Mouse (Mus musculus): ENCODE results near the gene Cep19. TPM values are rescaled to one million over a fixed set of nuclear protein-coding genes. Genes with fewer than 3 reads are reported as not detected.

The Cep19 gene
- polyA plus RNA-seq, 1 experiment from 2014 or later, result 29.3 TPM

DNA sequence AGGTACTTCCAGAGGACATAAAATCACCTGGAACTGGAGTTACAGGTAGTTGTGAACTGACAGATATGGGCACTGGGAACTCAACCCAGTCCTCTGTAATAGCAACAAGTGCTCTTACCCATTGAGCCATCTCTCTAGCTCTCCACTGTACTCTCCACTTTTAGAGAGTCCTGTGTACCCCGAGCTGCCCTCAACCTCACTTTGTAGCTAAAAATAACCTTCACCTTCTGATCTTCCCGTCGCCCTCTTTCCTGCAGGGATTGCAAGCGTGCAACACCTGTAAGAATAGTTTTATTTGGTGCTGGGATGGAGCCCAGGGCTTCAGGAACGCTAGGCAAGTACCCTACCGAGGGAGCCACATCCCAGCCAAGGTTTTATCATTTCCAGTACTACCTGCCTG is 16.2 kb downstream of the Cep19 start:
- ATAC-seq, result no peak
- Histone ChIP-seq H3K36me3 (ENCODE audit: control insufficient read depth, insufficient read depth, low read length) (no peaks in the 10 kb centered on the region), H3K9me3 (ENCODE audit: control insufficient read depth, low read length) (no peaks in the 10 kb centered on the region), H3K27ac (ENCODE audit: low read length) (no peak overlapping the region), H3K4me2 (ENCODE audit: low read depth, low read length) (no peak overlapping the region), H3K4me1 (ENCODE audit: control insufficient read depth, insufficient read depth, low read length) (no peaks in the 10 kb centered on the region), H3K9ac (ENCODE audit: low read depth, low read length) (no peak overlapping the region), H3K4me3 (ENCODE audit: low read length) (no peak overlapping the region), H3K27me3 (replicated peaks; ENCODE audit: control insufficient read depth, insufficient read depth, low read length) (no peaks in the 10 kb centered on the region)
- 53% methylated on average over 6 of the region's 6 CpGs for WGBS

DNA sequence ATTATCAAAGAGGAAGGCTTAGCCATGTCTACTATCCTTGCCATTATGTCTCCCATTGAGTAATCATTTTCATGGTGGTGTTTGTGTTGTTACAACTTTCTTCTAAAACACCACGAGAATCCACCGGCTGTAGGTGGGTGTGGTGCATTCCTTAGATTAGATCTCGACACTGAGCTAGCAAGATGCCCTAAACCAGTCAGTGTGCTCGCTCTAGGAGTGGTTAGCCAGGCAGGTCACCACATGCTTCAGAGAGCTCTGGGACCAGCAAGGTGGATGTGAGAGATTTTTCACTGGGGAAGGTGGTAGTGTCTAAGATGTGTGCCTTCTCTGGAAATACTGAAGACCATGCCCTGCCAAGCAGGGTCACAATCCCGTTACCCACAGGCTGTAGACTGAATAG is 16.6 kb downstream of the Cep19 start:
- no peaks in the 10 kb centered on the region for H3K9me3 ChIP-seq (ENCODE audit: control insufficient read depth, low read length)
- H3K4me3 ChIP-seq (ENCODE audit: low read length), result no peak overlapping the region
- H3K36me3 ChIP-seq (ENCODE audit: control insufficient read depth, insufficient read depth, low read length), result no peaks in the 10 kb centered on the region
- no peak overlapping the region for H3K27ac ChIP-seq (ENCODE audit: low read length)
- ATAC-seq, result no peak
- H3K4me1 ChIP-seq (ENCODE audit: control insufficient read depth, insufficient read depth, low read length), result no peaks in the 10 kb centered on the region
- no peak overlapping the region for H3K4me2 ChIP-seq (ENCODE audit: low read depth, low read length)
- no peaks in the 10 kb centered on the region for H3K27me3 ChIP-seq (replicated peaks; ENCODE audit: control insufficient read depth, insufficient read depth, low read length)
- no peak overlapping the region for H3K9ac ChIP-seq (ENCODE audit: low read depth, low read length)
- 35% methylated on average over 5 of the region's 5 CpGs for WGBS

DNA sequence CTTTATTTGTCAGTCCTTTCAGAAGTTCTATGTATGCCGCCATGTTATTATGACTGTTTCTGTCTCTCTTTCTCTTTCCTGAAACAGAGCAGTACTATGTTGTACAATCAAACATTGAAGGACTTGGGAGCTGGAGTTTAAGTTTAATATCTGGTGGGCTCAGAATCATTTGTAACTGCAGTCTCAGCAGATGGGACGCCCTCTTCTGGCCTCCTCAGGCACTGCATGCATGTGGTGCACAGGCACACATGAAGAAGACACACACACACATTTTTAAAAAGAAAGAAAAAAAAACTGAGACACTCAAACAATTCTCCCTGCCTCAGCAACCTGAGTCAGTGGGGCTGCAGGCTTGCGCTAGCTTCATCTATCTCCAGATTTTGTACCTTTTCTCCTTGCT is 20.9 kb downstream of the Cep19 start:
- H3K9me3 ChIP-seq (ENCODE audit: control insufficient read depth, low read length), result no peaks in the 10 kb centered on the region
- no peak overlapping the region for H3K27ac ChIP-seq (ENCODE audit: low read length)
- no peak overlapping the region for H3K4me3 ChIP-seq (ENCODE audit: low read length)
- ATAC-seq, result no peak
- H3K9ac ChIP-seq (ENCODE audit: low read depth, low read length), result no peak overlapping the region
- no peaks in the 10 kb centered on the region for H3K27me3 ChIP-seq (replicated peaks; ENCODE audit: control insufficient read depth, insufficient read depth, low read length)
- 74% methylated on average over 3 of the region's 3 CpGs for WGBS
- H3K4me2 ChIP-seq (ENCODE audit: low read depth, low read length), result no peak overlapping the region
- H3K36me3 ChIP-seq (ENCODE audit: control insufficient read depth, insufficient read depth, low read length), result no peaks in the 10 kb centered on the region
- no peaks in the 10 kb centered on the region for H3K4me1 ChIP-seq (ENCODE audit: control insufficient read depth, insufficient read depth, low read length)

DNA sequence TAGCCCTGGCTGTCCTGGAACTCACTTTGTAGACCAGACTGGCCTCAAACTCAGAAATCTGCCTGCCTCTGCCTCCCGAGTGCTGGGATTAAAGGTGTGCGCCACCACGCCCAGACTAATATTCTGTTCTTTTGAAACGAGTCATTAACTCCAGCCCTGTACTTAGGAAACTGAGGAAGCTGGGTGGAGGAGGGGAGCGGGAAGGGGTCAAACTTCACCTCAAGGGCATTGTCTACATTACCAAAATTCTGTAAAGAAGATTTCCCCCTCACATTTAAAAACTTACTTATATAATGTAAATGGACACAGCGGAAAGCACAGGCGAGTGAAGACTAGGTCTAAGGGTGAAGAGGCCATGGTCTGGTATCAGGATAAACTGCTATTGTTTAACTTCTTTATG is 24.4 kb downstream of the Cep19 start:
- H3K36me3 ChIP-seq (ENCODE audit: control insufficient read depth, insufficient read depth, low read length), result no peaks in the 10 kb centered on the region
- no peak overlapping the region for H3K9ac ChIP-seq (ENCODE audit: low read depth, low read length)
- no peak for ATAC-seq
- H3K4me2 ChIP-seq (ENCODE audit: low read depth, low read length), result no peak overlapping the region
- H3K27ac ChIP-seq (ENCODE audit: low read length), result no peak overlapping the region
- no peaks in the 10 kb centered on the region for H3K9me3 ChIP-seq (ENCODE audit: control insufficient read depth, low read length)
- no peaks in the 10 kb centered on the region for H3K27me3 ChIP-seq (replicated peaks; ENCODE audit: control insufficient read depth, insufficient read depth, low read length)
- no peak overlapping the region for H3K4me3 ChIP-seq (ENCODE audit: low read length)
- no peaks in the 10 kb centered on the region for H3K4me1 ChIP-seq (ENCODE audit: control insufficient read depth, insufficient read depth, low read length)
- 85% methylated on average over 7 of the region's 7 CpGs for WGBS

DNA sequence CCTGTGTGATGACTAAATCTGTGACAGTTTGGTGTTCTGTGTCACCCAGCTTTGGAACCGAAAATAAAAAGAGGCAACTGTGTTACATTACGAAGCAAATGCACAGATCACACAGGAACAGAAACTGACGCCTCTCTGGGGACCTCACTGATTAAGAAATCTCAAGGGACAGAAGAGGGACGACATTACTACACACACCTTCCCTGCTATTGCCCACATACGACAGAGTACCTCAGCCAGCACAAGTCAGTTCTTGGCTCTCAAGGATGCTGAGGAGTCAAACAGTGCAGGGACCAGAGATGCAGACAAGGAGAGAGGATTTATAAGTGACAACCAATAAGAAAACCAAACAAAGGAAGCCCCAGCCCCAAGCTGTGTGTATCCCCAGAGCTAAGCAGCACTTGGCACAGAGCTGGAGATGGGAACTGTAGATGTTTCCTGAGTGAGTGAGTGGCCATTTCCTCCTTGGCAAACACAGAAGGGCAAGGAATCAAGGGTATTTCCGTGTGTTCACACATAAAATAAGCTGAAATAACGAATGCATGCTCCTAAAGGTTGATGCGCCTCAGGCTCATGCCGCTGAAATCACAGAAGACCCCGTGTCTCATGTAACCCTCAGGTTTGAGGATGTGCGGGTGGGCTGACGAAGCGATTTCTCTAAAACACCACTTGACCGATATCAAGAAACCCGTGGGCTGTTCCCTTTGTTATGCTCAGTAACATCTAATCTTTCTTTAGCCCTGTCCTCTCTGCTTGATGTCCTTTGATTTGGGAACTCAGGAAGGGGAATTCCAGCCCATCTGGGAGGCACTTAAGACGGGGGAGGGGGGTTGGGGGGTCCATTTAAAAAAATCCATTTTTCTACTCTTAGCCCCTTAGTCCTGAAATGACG is 25.1 kb downstream of the Cep19 start:
- 69% methylated on average over 17 of the region's 17 CpGs for WGBS
- H3K27me3 ChIP-seq (replicated peaks; ENCODE audit: control insufficient read depth, insufficient read depth, low read length), result no peaks in the 10 kb centered on the region
- H3K27ac ChIP-seq (ENCODE audit: low read length), result no peak overlapping the region
- no peak overlapping the region for H3K4me3 ChIP-seq (ENCODE audit: low read length)
- H3K4me1 ChIP-seq (ENCODE audit: control insufficient read depth, insufficient read depth, low read length), result no peaks in the 10 kb centered on the region
- ATAC-seq, result no peak
- no peak overlapping the region for H3K4me2 ChIP-seq (ENCODE audit: low read depth, low read length)
- H3K9me3 ChIP-seq (ENCODE audit: control insufficient read depth, low read length), result no peaks in the 10 kb centered on the region
- no peak overlapping the region for H3K9ac ChIP-seq (ENCODE audit: low read depth, low read length)
- no peaks in the 10 kb centered on the region for H3K36me3 ChIP-seq (ENCODE audit: control insufficient read depth, insufficient read depth, low read length)

DNA sequence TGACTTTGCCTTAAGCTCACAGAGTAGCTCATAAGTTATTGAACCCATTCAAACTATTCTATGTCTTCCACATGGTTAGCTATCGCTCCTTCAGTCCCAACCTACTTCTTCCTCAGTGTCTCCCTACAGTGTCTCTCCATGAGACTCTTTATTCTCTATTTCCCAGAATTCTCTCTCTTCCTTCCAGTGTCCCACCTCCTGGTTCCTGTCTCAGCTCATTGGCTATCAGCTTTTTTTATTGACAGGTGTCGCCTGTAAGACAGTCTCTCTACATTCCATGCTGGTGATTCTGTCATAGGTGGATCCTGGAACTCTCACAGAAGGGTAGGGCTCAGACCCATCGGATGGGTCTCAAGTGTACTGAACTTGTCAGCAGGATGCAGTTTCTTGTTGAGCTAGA is 25.8 kb downstream of the Cep19 start:
- Histone ChIP-seq H3K9me3 (ENCODE audit: control insufficient read depth, low read length) (no peaks in the 10 kb centered on the region), H3K9ac (ENCODE audit: low read depth, low read length) (no peak overlapping the region), H3K27ac (ENCODE audit: low read length) (no peak overlapping the region), H3K4me2 (ENCODE audit: low read depth, low read length) (no peak overlapping the region), H3K27me3 (replicated peaks; ENCODE audit: control insufficient read depth, insufficient read depth, low read length) (no peaks in the 10 kb centered on the region), H3K4me3 (ENCODE audit: low read length) (no peak overlapping the region), H3K4me1 (ENCODE audit: control insufficient read depth, insufficient read depth, low read length) (no peaks in the 10 kb centered on the region), H3K36me3 (ENCODE audit: control insufficient read depth, insufficient read depth, low read length) (no peaks in the 10 kb centered on the region)
- 92% methylated on average over 3 of the region's 3 CpGs for WGBS
- ATAC-seq, result no peak

DNA sequence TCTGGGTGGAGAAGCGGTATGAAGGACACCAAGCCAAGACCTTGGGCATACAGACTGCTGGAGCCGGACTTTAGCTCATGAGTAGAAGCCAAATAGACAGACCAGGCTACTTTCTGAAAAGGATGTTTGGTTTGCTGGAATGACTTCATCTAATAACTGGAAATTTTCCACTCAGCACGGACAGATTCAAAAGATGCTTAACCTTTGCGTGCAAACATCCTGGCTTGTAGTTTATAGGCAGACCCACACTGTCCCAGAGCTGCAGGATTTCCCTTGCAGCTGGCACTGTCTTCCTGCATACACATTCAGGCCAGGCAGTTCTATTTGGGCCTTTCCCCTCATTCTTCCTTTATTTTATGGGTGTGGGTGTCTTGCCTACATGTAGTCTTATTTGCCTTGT is 27.4 kb downstream of the Cep19 start:
- ATAC-seq, result no peak
- Histone ChIP-seq H3K4me1 (ENCODE audit: control insufficient read depth, insufficient read depth, low read length) (no peaks in the 10 kb centered on the region), H3K27ac (ENCODE audit: low read length) (no peak overlapping the region), H3K27me3 (replicated peaks; ENCODE audit: control insufficient read depth, insufficient read depth, low read length) (no peaks in the 10 kb centered on the region), H3K4me2 (ENCODE audit: low read depth, low read length) (no peak overlapping the region), H3K9me3 (ENCODE audit: control insufficient read depth, low read length) (no peaks in the 10 kb centered on the region), H3K36me3 (ENCODE audit: control insufficient read depth, insufficient read depth, low read length) (no peaks in the 10 kb centered on the region), H3K9ac (ENCODE audit: low read depth, low read length) (no peak overlapping the region), H3K4me3 (ENCODE audit: low read length) (no peak overlapping the region)
- WGBS, result 73% methylated on average over 4 of the region's 4 CpGs

DNA sequence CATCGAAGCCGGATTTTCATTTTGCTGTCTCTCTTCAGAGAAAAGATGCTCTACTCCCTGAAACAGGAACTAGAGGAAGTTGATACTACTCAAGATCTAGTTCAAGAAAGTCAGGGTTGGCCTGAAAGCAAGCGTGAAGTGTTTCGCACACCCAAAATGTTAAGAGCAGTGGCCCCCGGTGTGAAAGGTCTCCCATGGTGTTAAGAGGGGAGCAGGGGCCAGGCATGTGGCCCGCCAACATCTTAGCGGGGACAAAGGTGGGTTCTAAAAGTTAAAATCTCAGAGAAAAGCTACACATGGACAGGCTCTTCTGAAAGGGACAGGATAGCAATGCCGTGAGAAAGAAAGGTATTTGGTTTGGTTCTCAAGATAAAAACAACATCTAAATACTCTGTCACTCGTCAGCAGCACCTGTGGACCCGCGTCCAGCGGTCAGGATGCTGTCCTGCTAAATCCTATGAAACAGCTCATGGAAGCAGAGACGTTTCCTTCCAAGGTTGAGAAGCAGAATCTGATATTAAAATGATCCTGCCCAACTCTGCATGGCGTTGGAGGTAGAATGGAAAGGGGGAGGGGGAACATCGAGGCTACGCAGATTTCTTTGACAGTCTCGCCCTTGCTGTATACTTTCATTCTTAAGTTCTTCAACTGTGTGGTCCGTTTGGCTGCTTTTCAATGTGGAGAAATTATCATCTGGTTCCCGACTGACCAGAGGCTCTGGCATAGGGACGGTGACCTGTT is 30.0 kb downstream of the Cep19 start:
- peak overlapping the region; percentile 14; the same call in 1 of the 2 replicates for H3K27ac ChIP-seq (ENCODE audit: low read length)
- no peak for ATAC-seq
- peak overlapping the region; percentile 23; the same call in 1 of the 2 replicates for H3K9ac ChIP-seq (ENCODE audit: low read depth, low read length)
- no peaks in the 10 kb centered on the region for H3K9me3 ChIP-seq (ENCODE audit: control insufficient read depth, low read length)
- H3K27me3 ChIP-seq (replicated peaks; ENCODE audit: control insufficient read depth, insufficient read depth, low read length), result no peaks in the 10 kb centered on the region
- peak overlapping the region; percentile 5; the same call in 1 of the 2 replicates for H3K4me2 ChIP-seq (ENCODE audit: low read depth, low read length)
- 67% methylated on average over 20 of the region's 20 CpGs for WGBS
- no peaks in the 10 kb centered on the region for H3K36me3 ChIP-seq (ENCODE audit: control insufficient read depth, insufficient read depth, low read length)
- peak overlapping the region; percentile 10 for H3K4me3 ChIP-seq (ENCODE audit: low read length)
- no peaks in the 10 kb centered on the region for H3K4me1 ChIP-seq (ENCODE audit: control insufficient read depth, insufficient read depth, low read length)

DNA sequence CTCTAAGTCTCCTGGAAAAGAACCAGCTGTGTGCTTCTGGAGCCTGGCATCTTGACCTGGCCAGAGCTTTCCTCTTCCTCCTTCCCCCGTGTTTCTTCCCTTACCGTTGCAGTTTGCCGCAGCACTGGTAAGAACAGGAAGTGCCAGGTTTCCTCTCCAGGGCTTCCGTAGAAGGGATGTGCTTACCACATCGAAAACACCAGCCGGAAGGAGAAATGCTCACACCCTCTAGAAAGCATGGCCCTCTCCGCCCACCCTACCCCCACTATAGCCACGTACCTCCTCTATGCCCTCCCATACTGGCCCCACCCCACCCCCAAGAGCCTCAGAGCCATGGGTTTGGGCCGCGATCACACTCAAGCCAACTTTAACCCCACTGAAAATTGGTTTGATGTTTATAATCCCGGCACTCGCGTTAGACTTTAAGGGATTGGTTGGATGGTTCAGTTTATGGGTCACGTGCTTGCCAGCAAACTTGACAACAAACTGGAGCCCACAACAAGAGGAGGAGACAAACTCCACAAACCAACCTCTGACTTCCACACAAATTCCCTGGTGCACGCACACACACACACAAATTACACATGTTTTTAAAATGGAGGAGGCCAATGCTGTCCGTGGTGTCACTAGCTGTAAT is 30.7 kb downstream of the Cep19 start:
- Histone ChIP-seq H3K9ac (ENCODE audit: low read depth, low read length) (peak overlapping the region; percentile 23; the same call in 1 of the 2 replicates), H3K4me2 (ENCODE audit: low read depth, low read length) (peak overlapping the region; percentile 5; the same call in 1 of the 2 replicates), H3K27me3 (replicated peaks; ENCODE audit: control insufficient read depth, insufficient read depth, low read length) (no peaks in the 10 kb centered on the region), H3K9me3 (ENCODE audit: control insufficient read depth, low read length) (no peaks in the 10 kb centered on the region), H3K36me3 (ENCODE audit: control insufficient read depth, insufficient read depth, low read length) (no peaks in the 10 kb centered on the region), H3K27ac (ENCODE audit: low read length) (peak overlapping the region; percentile 14; the same call in 1 of the 2 replicates), H3K4me3 (ENCODE audit: low read length) (peak overlapping the region; percentile 10), H3K4me1 (ENCODE audit: control insufficient read depth, insufficient read depth, low read length) (no peaks in the 10 kb centered on the region)
- WGBS, result 58% methylated on average over 16 of the region's 16 CpGs
- ATAC-seq, result peak; percentile 44; the same call in 1 of the 2 replicates
